Mouse (Mus musculus) embryonic facial prominence, embryonic 14.5 days (tissue): ENCODE data around the gene Cdc73. TPM values are rescaled to one million over a fixed set of nuclear protein-coding genes. Genes with fewer than 3 reads are reported as not detected.
A peak's percentile ranks its signal among the peaks of the same experiment; 100 is the strongest.
"Not testable (repeated sequence)": the region's sequence is repeated elsewhere in the genome, so short reads cannot be mapped to it uniquely, and the experiment has no call there.

Source experiments
- ATAC-seq: fragments of 200-750 bp; cut with Nextera tagmentation; 2 replicates; pipeline ENCODE4 v1.8.0; 2017; ENCODE audit warnings: low read depth, moderate number of reproducible peaks, moderate TSS enrichment
- DNase-seq: peaks from one replicate; pipeline ENCODE4 v3.0.0-alpha.2; 2015; ENCODE audit warnings: low spot score
- H3K27ac ChIP-seq: fragments of 300-500 bp; sonication (generic); replicated peaks from 2 replicates; pipeline ENCODE4 v1.5.1; 2014; ENCODE audit warnings: low read depth, mild to moderate bottlenecking, low read length, moderate library complexity
- H3K27me3 ChIP-seq: fragments of 300-500 bp; sonication (generic); replicated peaks from 2 replicates; pipeline ENCODE4 v1.6.1; 2014; ENCODE audit warnings: low read length; ENCODE audit not compliant: control insufficient read depth, insufficient read depth
- H3K36me3 ChIP-seq: fragments of 300-500 bp; sonication (generic); 2 replicates; pipeline ENCODE4 v1.6.1; 2014; ENCODE audit warnings: low read length, mixed read lengths; ENCODE audit not compliant: control insufficient read depth, insufficient read depth
- H3K4me1 ChIP-seq: fragments of 300-500 bp; sonication (generic); 2 replicates; pipeline ENCODE4 v1.6.1; 2014; ENCODE audit warnings: antibody characterized with exemption, low read length; ENCODE audit not compliant: control insufficient read depth, insufficient read depth
- H3K4me2 ChIP-seq: fragments of 300-500 bp; sonication (generic); 2 replicates; pipeline ENCODE4 v1.6.1; 2014; ENCODE audit warnings: low read depth, mild to moderate bottlenecking, low read length, moderate library complexity, mixed read lengths
- H3K4me3 ChIP-seq: fragments of 300-500 bp; sonication (generic); 2 replicates; pipeline ENCODE4 v1.5.1; 2014; ENCODE audit warnings: low read depth, mild to moderate bottlenecking, low read length
- H3K9ac ChIP-seq: fragments of 300-500 bp; sonication (generic); 2 replicates; pipeline ENCODE4 v1.6.1; 2014; ENCODE audit warnings: low read depth, mild to moderate bottlenecking, low read length, moderate library complexity, mixed read lengths
- H3K9me3 ChIP-seq: fragments of 300-500 bp; sonication (generic); 2 replicates; pipeline ENCODE4 v1.6.1; 2016; ENCODE audit warnings: low read length; ENCODE audit not compliant: control insufficient read depth
- WGBS: fragments of 180-500 bp; shearing (Covaris S2); extraction: QIAGEN DNeasy Blood & Tissue Kit; methylation state at CpG from one replicate; pipeline ENCODE4 v1.1.7; 2014; 5-methylcytosine and 5-hydroxymethylcytosine counted together
- polyA plus RNA-seq: library from polyadenylated mRNA; unstranded; fragments of >200 nt; fragmentation: Nextera tagmentation; extraction: Ambion mirVana; gene quantifications from 2 replicates; pipeline ENCODE4 v1.2.1, GENCODE M21; 2014

Gene Cdc73
- polyA plus RNA-seq, 1 experiment from 2014 or later: 23.7 TPM

DNA sequence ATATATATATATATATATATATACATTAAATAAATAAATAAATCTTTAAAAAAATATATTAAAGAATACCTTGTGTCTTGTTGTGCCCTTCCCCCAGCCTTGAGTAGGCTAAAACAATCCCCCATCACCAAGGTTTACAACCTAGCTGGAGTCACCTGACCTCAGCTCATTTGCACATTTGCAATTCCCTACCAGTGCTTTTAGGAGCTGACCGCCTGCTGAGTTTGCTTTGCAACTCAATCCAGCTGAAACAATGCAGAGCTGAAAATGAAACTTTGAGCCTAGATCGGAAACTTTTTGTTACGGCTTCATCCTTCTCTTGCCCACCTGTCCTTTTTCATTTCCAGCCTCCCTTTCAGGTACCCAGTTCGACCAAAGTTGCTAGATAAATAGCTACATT is 29.0 kb upstream of the Cdc73 start:
- H3K4me2 ChIP-seq: no peak overlapping the region
- H3K9me3 ChIP-seq: no peaks in the 10 kb centered on the region
- H3K36me3 ChIP-seq: no peaks in the 10 kb centered on the region
- WGBS: 51% methylated on average over 4 of the region's 4 CpGs
- DNase-seq: no peak
- H3K27ac ChIP-seq: no peak overlapping the region
- H3K4me3 ChIP-seq: no peak overlapping the region
- H3K4me1 ChIP-seq: no peaks in the 10 kb centered on the region
- ATAC-seq: no peak
- no peaks in the 10 kb centered on the region for H3K27me3 ChIP-seq
- no peak overlapping the region for H3K9ac ChIP-seq

- Histone ChIP-seq H3K27ac (no peak overlapping the region), H3K36me3 (no peaks in the 10 kb centered on the region), H3K4me2 (no peak overlapping the region), H3K4me3 (no peak overlapping the region), H3K9ac (no peak overlapping the region), H3K27me3 (no peaks in the 10 kb centered on the region), H3K9me3 (no peaks in the 10 kb centered on the region), H3K4me1 (no peaks in the 10 kb centered on the region)
- DNase-seq (no peak), ATAC-seq (no peak)
- WGBS: 64% methylated on average over 2 of the region's 2 CpGs
Measured at GRCm38 (mm10) chr1:143730899-143731298, 28.2 kb upstream of the Cdc73 start.

DNA sequence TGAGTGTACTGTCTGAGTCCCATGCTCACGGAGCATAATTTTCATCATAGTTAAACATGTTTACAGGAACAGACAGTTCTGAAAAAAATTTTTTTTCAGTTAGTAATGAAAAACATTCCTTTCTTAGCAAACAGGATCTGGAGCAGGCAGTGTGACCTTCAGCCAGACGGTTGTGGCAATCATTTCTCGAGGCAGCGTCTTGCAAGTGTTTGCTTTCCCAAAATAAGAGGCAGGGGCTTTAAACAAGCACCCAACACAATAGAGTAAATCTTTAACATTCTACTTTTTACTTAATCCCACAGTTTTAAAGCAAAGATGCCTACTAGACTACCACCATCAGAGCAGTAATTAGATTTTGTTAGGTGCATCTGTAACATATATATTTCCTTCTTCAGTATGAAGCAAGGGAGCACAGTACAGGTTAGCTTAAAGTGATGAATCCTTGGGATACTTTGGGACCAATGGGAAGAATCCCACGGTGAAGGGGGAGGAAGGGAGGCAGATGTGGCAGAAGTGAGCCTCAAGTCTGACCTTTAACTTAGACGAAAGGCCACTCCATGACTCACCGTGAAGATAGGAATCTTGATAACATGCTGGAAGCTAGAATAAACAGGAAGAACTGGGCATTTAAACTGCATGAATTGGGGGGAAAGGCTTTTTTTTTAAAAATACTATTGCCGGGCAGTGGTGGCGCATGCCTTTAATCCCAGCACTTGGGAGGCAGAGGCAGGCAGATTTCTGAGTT is 25.2 kb upstream of the Cdc73 start:
- Histone ChIP-seq H3K36me3 (no peaks in the 10 kb centered on the region), H3K27me3 (no peaks in the 10 kb centered on the region), H3K27ac (no peak overlapping the region), H3K9me3 (no peaks in the 10 kb centered on the region), H3K4me3 (no peak overlapping the region), H3K4me1 (no peaks in the 10 kb centered on the region), H3K4me2 (no peak overlapping the region), H3K9ac (no peak overlapping the region)
- DNase-seq (no peak), ATAC-seq (no peak)
- 53% methylated on average over 9 of the region's 9 CpGs for WGBS

DNA sequence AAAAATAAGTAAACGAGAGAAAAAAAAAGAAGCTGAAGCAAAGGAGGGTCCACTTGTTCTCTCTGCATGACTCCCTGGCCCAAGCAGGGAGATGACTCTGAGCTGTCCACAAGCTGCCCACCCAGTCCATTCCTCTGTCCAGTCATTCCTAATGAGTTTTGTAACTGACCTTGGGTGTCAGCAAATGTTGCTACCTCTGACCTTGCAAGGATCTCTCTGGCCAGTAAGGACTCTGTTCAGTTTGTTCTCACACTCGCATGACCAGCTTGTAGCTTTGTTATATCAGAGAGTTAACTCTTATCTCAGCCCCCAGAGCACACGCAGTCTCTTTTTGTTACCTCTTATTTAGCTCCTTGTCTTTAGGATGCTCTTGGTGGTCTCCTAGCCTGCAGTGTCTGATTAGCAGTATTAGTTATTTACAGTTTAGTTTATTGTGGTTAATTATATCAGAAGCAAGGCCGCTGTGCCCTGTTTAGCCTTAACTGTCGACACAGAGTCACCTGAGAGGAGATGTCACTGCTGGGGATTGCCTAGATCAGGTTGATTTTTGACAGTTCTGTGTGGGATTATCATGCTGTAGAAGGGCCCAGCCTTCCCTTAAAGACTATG is 21.9 kb upstream of the Cdc73 start:
- Histone ChIP-seq H3K9ac (no peak overlapping the region), H3K4me1 (no peaks in the 10 kb centered on the region), H3K4me2 (no peak overlapping the region), H3K4me3 (no peak overlapping the region), H3K9me3 (no peaks in the 10 kb centered on the region), H3K27me3 (no peaks in the 10 kb centered on the region), H3K27ac (no peak overlapping the region), H3K36me3 (no peaks in the 10 kb centered on the region)
- ATAC-seq (no peak), DNase-seq (no peak)
- WGBS: 81% methylated on average over 5 of the region's 5 CpGs

DNA sequence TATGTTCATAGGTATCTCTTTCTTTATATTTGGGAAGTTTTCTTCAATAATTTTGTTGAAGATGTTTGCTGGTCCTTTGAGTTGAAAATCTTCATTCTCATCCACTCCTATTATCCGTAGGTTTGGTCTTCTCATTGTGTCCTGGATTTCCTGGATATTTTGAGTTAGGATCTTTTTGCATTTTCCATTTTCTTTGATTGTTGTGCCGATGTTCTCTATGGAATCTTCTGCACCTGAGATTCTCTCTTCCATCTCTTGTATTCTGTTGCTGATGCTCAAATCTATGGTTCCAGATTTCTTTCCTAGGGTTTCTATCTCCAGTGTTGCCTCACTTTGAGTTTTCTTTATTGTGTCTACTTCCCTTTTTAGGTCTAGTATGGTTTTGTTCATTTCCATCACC is 13.3 kb upstream of the Cdc73 start, which contains the start of gene Glrx2:
Glrx2 (plus strand) TSS at position 301 of the 400 bp plus-strand sequence.
- not testable (repeated sequence) for H3K9me3 ChIP-seq, H3K4me1 ChIP-seq, DNase-seq, H3K9ac ChIP-seq, H3K36me3 ChIP-seq, H3K4me3 ChIP-seq, ATAC-seq, H3K27ac ChIP-seq, H3K27me3 ChIP-seq, H3K4me2 ChIP-seq
- no CpG with 5 or more reads among the region's 2 CpGs for WGBS

- H3K36me3 ChIP-seq: no peaks in the 10 kb centered on the region
- no peak overlapping the region for H3K4me3 ChIP-seq
- no peaks in the 10 kb centered on the region for H3K4me1 ChIP-seq
- ATAC-seq: no peak
- H3K27me3 ChIP-seq: no peaks in the 10 kb centered on the region
- peak; percentile 1 for DNase-seq
- H3K9ac ChIP-seq: no peak overlapping the region
- WGBS: 77% methylated on average over 5 of the region's 5 CpGs
- no peak overlapping the region for H3K4me2 ChIP-seq
- H3K27ac ChIP-seq: no peak overlapping the region
- H3K9me3 ChIP-seq: no peaks in the 10 kb centered on the region
Measured at GRCm38 (mm10) chr1:143710627-143710976, 7.9 kb upstream of the Cdc73 start.

DNA sequence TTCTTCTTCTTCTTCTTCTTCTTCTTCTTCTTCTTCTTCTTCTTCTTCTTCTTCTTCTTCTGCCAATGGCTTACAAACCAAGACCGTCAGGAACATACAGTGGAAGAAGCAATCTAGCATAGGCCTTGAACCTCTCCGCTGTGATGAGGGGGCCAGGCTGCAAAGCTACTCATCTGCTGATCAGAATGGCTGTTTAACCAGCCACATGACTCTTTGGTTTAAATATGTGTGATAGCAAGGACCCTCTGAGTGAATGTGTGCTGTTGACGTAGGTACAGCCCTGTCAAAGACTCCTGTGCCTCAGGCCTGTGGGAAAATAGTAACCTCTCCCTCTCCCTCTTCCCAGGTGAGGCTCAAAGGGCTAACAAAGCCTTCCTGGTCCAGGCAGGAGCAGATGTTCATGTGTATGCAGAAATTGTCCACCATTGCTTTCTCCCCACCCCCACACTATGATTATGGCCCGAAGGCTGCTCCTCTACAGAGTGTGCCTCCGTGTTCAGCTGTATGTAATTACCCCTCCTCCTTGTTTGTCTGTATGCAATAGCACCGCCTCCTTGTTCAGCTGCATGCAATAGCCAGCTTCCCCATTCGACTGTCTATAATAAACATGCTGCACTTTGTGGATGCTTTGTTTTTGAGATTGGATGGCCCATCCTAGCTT is 7.4 kb upstream of the Cdc73 start:
- Histone ChIP-seq H3K4me1 (no peaks in the 10 kb centered on the region), H3K27ac (no peak overlapping the region), H3K4me3 (no peak overlapping the region), H3K9ac (no peak overlapping the region), H3K27me3 (no peaks in the 10 kb centered on the region), H3K4me2 (no peak overlapping the region), H3K9me3 (no peaks in the 10 kb centered on the region), H3K36me3 (no peaks in the 10 kb centered on the region)
- peak; percentile 41 for DNase-seq
- ATAC-seq: peak; percentile 75; the same call in 1 of the 2 replicates
- WGBS: 51% methylated on average over 7 of the region's 7 CpGs

GRCm38 (mm10) chr1:143708361-143708760 is 5.7 kb upstream of the Cdc73 start:
- ATAC-seq (no peak), DNase-seq (no peak)
- Histone ChIP-seq H3K36me3 (no peaks in the 10 kb centered on the region), H3K4me1 (no peaks in the 10 kb centered on the region), H3K4me3 (no peak overlapping the region), H3K9ac (no peak overlapping the region), H3K27ac (no peak overlapping the region), H3K4me2 (no peak overlapping the region), H3K9me3 (no peaks in the 10 kb centered on the region), H3K27me3 (no peaks in the 10 kb centered on the region)
- 76% methylated on average over 6 of the region's 6 CpGs for WGBS
